Mouse (Mus musculus): ENCODE results near the gene Smc3. TPM values are rescaled to one million over a fixed set of nuclear protein-coding genes. Genes with fewer than 3 reads are reported as not detected.
"Not testable (repeated sequence)": the region's sequence is repeated elsewhere in the genome, so short reads cannot be mapped to it uniquely, and the experiment has no call there.

Smc3 gene
- polyA plus RNA-seq, 1 experiment from 2014 or later = 38.5 TPM

DNA sequence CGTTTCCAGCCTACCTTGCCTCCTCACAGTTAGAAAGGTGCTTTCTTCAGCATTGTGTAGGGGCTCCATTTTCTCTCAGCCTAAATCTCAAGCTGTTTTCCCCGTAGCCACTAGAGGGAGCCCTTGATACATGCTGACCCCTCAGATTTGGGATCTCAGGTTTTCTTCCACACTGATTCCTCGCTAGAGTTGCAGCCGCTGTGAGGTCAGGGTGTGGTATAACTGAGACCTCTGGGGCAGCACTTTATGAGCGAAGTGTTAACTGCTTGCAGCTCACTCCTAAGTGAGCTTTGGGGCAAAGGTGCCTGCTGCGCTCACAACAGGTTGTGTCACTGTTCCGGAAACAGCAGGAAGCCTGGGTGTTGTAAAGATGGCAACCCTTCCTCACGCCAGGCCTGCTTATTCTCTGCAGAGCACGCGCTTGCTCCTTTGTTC lies 48.6 kb downstream of the Smc3 start:
- peak; percentile 37; the same call in 1 of the 2 replicates for ATAC-seq (ENCODE audit: insufficient number of reproducible peaks, insufficient read depth, low FRiP score, low read depth)
- 0 out of 4 replicates have a peak overlapping the region, but pooled peaks of 1 of the 2 experiments have one; percentile 25 for H3K27ac ChIP-seq (replicated peaks in 1 of 2; ENCODE audit: control insufficient read depth in 1 of 2, insufficient read depth in 1 of 2, low read depth in 2 of 2, low read length in 2 of 2)

DNA sequence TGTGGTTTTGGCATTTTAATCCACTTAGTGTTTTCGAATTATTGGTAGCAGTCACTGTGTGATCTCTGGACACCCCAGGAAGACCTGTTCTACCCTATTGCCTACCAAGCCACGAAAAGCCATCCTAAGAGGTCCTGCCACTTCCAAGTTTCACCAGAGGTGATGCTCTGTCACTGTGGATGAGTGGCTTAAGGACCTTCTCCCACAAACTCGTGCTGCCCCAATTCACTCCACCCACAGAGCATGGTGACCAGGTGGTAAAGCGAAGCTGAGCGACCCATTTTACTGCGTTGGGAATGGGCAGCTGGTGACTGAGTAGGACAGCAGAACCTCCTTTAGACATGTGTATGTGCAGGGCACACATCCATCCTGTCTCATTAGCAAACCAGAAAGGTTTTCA lies 49.2 kb downstream of the Smc3 start:
- Histone ChIP-seq H3K4me3 (ENCODE audit: control insufficient read depth in 1 of 2, insufficient read depth in 1 of 2, low read depth in 1 of 2, low read length in 2 of 2) (no peak overlapping the region), H3K27ac (replicated peaks in 1 of 2; ENCODE audit: control insufficient read depth in 1 of 2, insufficient read depth in 1 of 2, low read depth in 2 of 2, low read length in 2 of 2) (0 out of 4 replicates have a peak overlapping the region, but pooled peaks of 1 of the 2 experiments have one; percentile 25), H3K4me2 (ENCODE audit: low read length) (no peak overlapping the region), H3K9ac (ENCODE audit: low read length) (no peak overlapping the region), H3K9me3 (ENCODE audit: control insufficient read depth, low read length) (no peaks in the 10 kb centered on the region), H3K36me3 (ENCODE audit: control insufficient read depth, insufficient read depth, low read length) (peaks cover 29% of the 10 kb centered on the region), H3K4me1 (ENCODE audit: control insufficient read depth in 2 of 2, insufficient read depth in 2 of 2, low read length in 2 of 2) (peaks cover 27 to 34% of the 10 kb centered on the region in 2 experiments), H3K27me3 (ENCODE audit: control insufficient read depth, insufficient read depth, low read length) (no peaks in the 10 kb centered on the region)
- 59% methylated on average over 6 of the region's 6 CpGs for WGBS
- no peak for ATAC-seq (ENCODE audit: insufficient number of reproducible peaks, insufficient read depth, low FRiP score, low read depth)

More for the DNA sequence above, 48.6 kb downstream of the Smc3 start:
- H3K9ac ChIP-seq (ENCODE audit: low read length) = no peak overlapping the region
- WGBS = 33% methylated on average over 10 of the region's 10 CpGs
- peak overlapping the region; percentile 24; the same call in 1 of the 2 replicates for H3K4me2 ChIP-seq (ENCODE audit: low read length)
- no peaks in the 10 kb centered on the region for H3K9me3 ChIP-seq (ENCODE audit: control insufficient read depth, low read length)
- H3K4me3 ChIP-seq (ENCODE audit: control insufficient read depth in 1 of 2, insufficient read depth in 1 of 2, low read depth in 1 of 2, low read length in 2 of 2) = no peak overlapping the region
- H3K4me1 ChIP-seq (ENCODE audit: control insufficient read depth in 2 of 2, insufficient read depth in 2 of 2, low read length in 2 of 2) = peaks cover 22 to 29% of the 10 kb centered on the region in 2 experiments
- H3K27me3 ChIP-seq (ENCODE audit: control insufficient read depth, insufficient read depth, low read length) = no peaks in the 10 kb centered on the region
- H3K36me3 ChIP-seq (ENCODE audit: control insufficient read depth, insufficient read depth, low read length) = peaks cover 33% of the 10 kb centered on the region

DNA sequence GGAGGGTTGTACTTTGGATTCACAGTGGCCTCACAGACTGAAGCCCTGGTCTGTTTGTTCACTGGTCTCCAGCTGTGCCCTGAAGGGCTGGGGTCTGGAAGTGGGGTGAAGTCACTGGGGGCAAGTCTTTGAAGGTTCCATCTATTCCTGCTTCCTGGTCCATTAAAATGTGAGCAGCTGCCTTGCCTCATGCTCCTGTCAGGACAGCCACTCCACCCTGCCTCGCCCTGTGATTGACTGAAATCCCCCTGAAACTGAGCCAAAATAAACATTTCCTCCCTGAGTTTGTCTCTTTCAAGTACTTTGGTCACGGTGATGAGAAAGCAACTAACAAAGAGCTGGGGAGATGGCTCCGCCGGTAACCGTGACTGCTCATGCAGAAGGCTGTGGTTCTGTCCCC lies 49.6 kb downstream of the Smc3 start:
- Histone ChIP-seq H3K4me1 (ENCODE audit: control insufficient read depth in 2 of 2, insufficient read depth in 2 of 2, low read length in 2 of 2) (peaks cover 31 to 38% of the 10 kb centered on the region in 2 experiments), H3K27ac (replicated peaks in 1 of 2; ENCODE audit: control insufficient read depth in 1 of 2, insufficient read depth in 1 of 2, low read depth in 2 of 2, low read length in 2 of 2) (0 out of 4 replicates have a peak overlapping the region, but pooled peaks of 1 of the 2 experiments have one; percentile 6), H3K36me3 (ENCODE audit: control insufficient read depth, insufficient read depth, low read length) (peaks cover 26% of the 10 kb centered on the region), H3K4me2 (ENCODE audit: low read length) (no peak overlapping the region), H3K9ac (ENCODE audit: low read length) (no peak overlapping the region), H3K4me3 (ENCODE audit: control insufficient read depth in 1 of 2, insufficient read depth in 1 of 2, low read depth in 1 of 2, low read length in 2 of 2) (no peak overlapping the region), H3K9me3 (ENCODE audit: control insufficient read depth, low read length) (no peaks in the 10 kb centered on the region), H3K27me3 (ENCODE audit: control insufficient read depth, insufficient read depth, low read length) (no peaks in the 10 kb centered on the region)
- WGBS = 48% methylated on average over 5 of the region's 5 CpGs
- ATAC-seq (ENCODE audit: insufficient number of reproducible peaks, insufficient read depth, low FRiP score, low read depth) = no peak

DNA sequence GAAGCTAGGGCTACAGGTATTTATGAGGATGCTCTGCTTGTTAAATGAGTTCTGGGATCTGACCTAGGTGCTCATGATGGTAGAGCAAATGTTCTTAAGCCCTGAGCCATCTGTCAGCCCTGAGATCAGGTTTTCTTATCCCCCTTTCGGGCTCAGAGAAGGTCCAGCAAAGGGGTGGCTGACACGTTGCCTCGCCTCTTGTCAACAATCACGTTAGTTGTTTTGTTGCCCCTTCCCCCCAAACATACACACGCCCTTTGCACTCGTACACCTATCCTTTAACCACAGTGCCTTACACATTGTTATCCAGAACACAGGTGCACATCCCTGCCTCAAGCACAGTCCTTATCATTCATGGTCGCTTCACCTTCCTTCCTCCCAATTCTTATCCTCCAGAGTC lies 50.7 kb downstream of the Smc3 start:
- Histone ChIP-seq H3K27ac (replicated peaks in 1 of 2; ENCODE audit: control insufficient read depth in 1 of 2, insufficient read depth in 1 of 2, low read depth in 2 of 2, low read length in 2 of 2) (no peak overlapping the region), H3K9me3 (ENCODE audit: control insufficient read depth, low read length) (no peaks in the 10 kb centered on the region), H3K36me3 (ENCODE audit: control insufficient read depth, insufficient read depth, low read length) (peaks cover 16% of the 10 kb centered on the region), H3K9ac (ENCODE audit: low read length) (no peak overlapping the region), H3K4me2 (ENCODE audit: low read length) (no peak overlapping the region), H3K27me3 (ENCODE audit: control insufficient read depth, insufficient read depth, low read length) (no peaks in the 10 kb centered on the region), H3K4me1 (ENCODE audit: control insufficient read depth in 2 of 2, insufficient read depth in 2 of 2, low read length in 2 of 2) (peaks cover 34 to 45% of the 10 kb centered on the region in 2 experiments), H3K4me3 (ENCODE audit: control insufficient read depth in 1 of 2, insufficient read depth in 1 of 2, low read depth in 1 of 2, low read length in 2 of 2) (no peak overlapping the region)
- WGBS = 67% methylated on average over 7 of the region's 7 CpGs
- ATAC-seq (ENCODE audit: insufficient number of reproducible peaks, insufficient read depth, low FRiP score, low read depth) = no peak

DNA sequence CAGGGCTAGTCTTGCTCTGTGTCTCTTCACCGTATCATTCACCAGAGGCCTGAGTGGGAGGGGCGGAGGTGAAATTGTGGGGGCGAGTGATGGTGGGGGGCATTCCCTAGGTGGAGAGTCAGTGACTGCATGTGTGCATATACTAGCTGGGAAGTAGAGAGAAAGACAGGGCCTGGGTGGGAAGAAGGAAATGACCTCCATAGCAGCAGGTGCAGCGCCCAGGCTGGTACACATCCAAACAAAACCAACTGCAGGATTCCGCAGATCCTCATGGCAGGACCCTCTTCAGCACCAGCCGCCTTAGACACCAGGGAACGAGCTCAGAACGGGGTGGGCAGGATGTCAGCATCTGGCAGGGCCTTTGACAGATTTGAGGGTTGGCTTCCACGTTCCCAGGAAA lies 52.1 kb downstream of the Smc3 start:
- Histone ChIP-seq H3K4me2 (ENCODE audit: low read length) (no peak overlapping the region), H3K9me3 (ENCODE audit: control insufficient read depth, low read length) (no peaks in the 10 kb centered on the region), H3K9ac (ENCODE audit: low read length) (no peak overlapping the region), H3K27ac (replicated peaks in 1 of 2; ENCODE audit: control insufficient read depth in 1 of 2, insufficient read depth in 1 of 2, low read depth in 2 of 2, low read length in 2 of 2) (peak overlapping the region in 1 of 2 experiments; percentile 97; a peak in 1 of 4 replicates), H3K36me3 (ENCODE audit: control insufficient read depth, insufficient read depth, low read length) (peaks cover 3% of the 10 kb centered on the region), H3K4me3 (ENCODE audit: control insufficient read depth in 1 of 2, insufficient read depth in 1 of 2, low read depth in 1 of 2, low read length in 2 of 2) (no peak overlapping the region), H3K4me1 (ENCODE audit: control insufficient read depth in 2 of 2, insufficient read depth in 2 of 2, low read length in 2 of 2) (peaks cover 34 to 45% of the 10 kb centered on the region in 2 experiments), H3K27me3 (ENCODE audit: control insufficient read depth, insufficient read depth, low read length) (no peaks in the 10 kb centered on the region)
- ATAC-seq (ENCODE audit: insufficient number of reproducible peaks, insufficient read depth, low FRiP score, low read depth) = no peak
- 69% methylated on average over 9 of the region's 9 CpGs for WGBS

DNA sequence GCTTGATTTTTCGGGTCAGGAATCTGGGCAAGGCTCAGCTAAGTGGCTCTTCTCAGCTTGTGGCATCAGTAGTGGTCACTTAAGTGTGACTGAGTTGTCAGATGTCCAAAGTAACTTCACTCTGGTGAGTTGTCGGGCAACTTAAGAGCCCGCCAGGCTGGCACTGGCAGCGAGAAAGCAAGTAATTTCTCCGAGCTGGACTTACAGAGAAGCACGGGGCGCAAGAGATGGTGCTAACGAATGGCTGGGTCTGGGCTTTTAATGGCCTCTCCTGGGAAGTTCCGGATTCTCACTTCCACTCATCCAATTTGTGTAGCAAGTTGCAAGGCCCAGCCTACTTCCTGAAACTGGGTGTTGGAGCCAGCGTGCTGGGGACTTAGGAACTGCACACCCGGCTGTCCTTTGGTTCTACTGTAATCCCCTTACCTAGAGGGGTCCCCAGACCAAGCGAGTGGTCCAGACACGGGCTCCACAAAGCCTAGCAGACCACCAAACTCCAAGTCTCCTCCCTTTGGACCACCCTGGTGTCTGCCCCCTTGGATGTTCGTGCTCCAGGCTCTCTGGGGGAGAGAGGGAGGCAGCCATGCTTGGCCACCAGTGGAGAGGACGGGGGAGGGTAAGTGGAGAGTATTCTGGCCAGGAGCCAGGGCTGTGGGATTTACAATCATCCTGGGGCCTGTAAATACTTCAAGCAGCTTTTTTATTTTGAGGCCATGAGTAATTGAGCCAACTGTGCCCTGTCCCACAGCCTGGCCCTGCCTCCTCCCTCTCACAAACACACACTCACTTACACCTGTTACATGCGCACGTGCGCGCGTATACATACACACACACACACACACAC lies 53.6 kb downstream of the Smc3 start:
- H3K4me3 ChIP-seq (ENCODE audit: control insufficient read depth in 1 of 2, insufficient read depth in 1 of 2, low read depth in 1 of 2, low read length in 2 of 2) = 0 out of 4 replicates have a peak overlapping the region, but pooled peaks of 1 of the 2 experiments have one; percentile 4
- H3K4me1 ChIP-seq (ENCODE audit: control insufficient read depth in 2 of 2, insufficient read depth in 2 of 2, low read length in 2 of 2) = peaks cover 36 to 48% of the 10 kb centered on the region in 2 experiments
- peak overlapping the region; percentile 58 for H3K4me2 ChIP-seq (ENCODE audit: low read length)
- no peaks in the 10 kb centered on the region for H3K36me3 ChIP-seq (ENCODE audit: control insufficient read depth, insufficient read depth, low read length)
- H3K27me3 ChIP-seq (ENCODE audit: control insufficient read depth, insufficient read depth, low read length) = no peaks in the 10 kb centered on the region
- ATAC-seq (ENCODE audit: insufficient number of reproducible peaks, insufficient read depth, low FRiP score, low read depth) = peak; percentile 72
- H3K27ac ChIP-seq (replicated peaks in 1 of 2; ENCODE audit: control insufficient read depth in 1 of 2, insufficient read depth in 1 of 2, low read depth in 2 of 2, low read length in 2 of 2) = peak overlapping the region; percentile 94 to 97
- H3K9ac ChIP-seq (ENCODE audit: low read length) = peak overlapping the region; percentile 44
- 40% methylated on average over 20 of the region's 20 CpGs for WGBS
- H3K9me3 ChIP-seq (ENCODE audit: control insufficient read depth, low read length) = no peaks in the 10 kb centered on the region

DNA sequence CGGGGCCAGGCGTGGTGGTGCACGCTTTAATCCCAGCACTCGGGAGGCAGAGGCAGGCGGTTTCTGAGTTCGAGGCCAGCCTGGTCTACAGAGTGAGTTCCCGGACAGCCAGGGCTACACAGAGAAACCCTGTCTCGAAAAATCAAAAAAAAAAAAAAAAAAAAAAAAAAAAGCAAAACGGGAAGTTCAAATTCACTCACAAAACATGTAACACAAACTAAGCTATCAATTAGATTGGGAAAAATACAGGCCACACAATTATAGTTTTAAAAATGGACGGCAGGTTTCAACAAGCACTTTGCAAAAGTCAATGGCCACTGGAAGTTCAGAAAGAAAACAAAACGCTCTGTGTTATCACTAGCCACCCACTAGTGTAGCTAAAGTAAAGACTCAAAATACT lies 56.2 kb downstream of the Smc3 start:
- not testable (repeated sequence) for H3K9ac ChIP-seq (ENCODE audit: low read length); H3K4me2 ChIP-seq (ENCODE audit: low read length); H3K9me3 ChIP-seq (ENCODE audit: control insufficient read depth, low read length); H3K27me3 ChIP-seq (ENCODE audit: control insufficient read depth, insufficient read depth, low read length); H3K27ac ChIP-seq (replicated peaks in 1 of 2; ENCODE audit: control insufficient read depth in 1 of 2, insufficient read depth in 1 of 2, low read depth in 2 of 2, low read length in 2 of 2); ATAC-seq (ENCODE audit: insufficient number of reproducible peaks, insufficient read depth, low FRiP score, low read depth); H3K36me3 ChIP-seq (ENCODE audit: control insufficient read depth, insufficient read depth, low read length); H3K4me3 ChIP-seq (ENCODE audit: control insufficient read depth in 1 of 2, insufficient read depth in 1 of 2, low read depth in 1 of 2, low read length in 2 of 2)
- peaks cover 39 to 47% of the 10 kb centered on the region in 2 experiments for H3K4me1 ChIP-seq (ENCODE audit: control insufficient read depth in 2 of 2, insufficient read depth in 2 of 2, low read length in 2 of 2)
- 84% methylated on average over 11 of the region's 11 CpGs for WGBS
